Mouse (Mus musculus) ovary, postnatal 10 days (tissue): Measurements from ENCODE around the gene Bri3.

ENCODE experiments used
- DNase-seq: peaks from one replicate; pipeline ENCODE4 v3.0.0; 2022; ENCODE audit warnings: low spot score

The Bri3 gene

DNA sequence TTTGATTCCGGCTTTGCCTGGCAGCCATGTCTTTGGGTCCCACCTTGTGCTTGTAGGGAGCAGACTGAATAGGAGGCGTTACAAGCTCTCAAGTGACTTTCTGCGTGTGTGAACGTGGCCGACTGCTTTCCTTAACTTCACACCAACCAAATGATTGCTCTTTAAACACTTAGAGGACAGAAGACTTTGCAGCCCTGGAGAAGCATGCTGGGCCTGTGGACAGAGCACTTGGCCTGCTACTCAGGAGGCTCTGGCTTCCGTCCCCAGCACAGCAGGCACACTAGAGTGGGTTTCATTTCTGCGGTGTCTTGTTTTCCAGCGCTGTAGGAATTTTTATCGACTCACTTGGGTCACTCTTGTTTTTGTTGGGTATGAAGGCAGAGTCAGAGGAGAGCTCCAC, 18.8 kb downstream of the Bri3 start:
- DNase-seq: no peak

DNA sequence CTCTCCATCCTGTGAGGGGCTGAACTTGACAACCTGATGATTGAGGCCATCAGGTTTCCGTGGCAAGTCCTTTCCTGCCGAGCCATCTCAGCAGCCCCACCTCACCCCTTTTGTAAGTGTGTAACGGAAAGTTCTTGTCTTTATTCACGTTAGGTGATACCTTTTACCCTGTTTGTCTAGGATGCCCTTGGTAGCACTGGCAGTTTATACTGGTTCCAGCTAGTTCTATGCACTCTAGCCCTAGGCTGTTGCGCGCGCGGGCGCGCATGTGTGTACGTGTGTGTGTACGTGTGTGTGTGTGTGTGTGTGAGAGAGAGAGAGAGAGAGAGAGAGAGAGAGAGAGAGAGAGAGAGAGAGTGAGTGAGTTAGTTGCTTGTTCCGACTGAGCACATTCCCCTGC, 19.3 kb downstream of the Bri3 start:
- no peak for DNase-seq

DNA sequence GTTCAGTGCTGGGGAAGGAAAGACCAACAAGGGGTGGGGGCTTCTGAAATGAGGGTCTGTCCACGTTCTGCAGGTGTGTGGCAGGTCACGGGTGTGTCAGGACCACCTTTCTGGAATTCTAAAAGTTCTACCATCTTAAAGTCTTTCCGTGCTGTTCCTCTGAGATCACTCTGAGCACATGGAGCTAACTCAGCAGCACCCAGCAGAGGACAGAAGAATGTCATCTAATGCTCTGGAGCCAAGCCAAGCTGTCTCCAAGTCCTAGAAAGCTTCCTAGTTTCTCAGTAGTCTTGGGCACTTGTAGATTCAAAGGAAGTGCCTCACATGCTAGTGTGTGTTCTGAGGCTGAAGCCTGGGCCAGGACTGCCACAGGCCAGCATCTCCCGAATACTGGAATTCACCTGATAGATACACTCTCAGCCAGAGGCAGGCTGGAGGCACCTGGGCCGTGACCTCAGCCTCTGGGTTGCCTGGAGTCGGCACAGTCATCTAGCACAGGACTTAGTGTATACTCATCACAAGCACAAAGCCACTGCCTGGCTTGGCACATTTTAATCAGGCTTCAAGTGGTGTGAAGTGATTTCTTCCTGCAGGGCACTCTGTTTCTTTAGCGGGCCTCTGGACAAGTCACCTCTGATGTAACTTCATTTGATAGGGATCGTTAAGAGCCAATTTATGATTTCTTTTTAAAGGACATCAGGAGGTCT, 23.5 kb downstream of the Bri3 start:
- DNase-seq: no peak

DNA sequence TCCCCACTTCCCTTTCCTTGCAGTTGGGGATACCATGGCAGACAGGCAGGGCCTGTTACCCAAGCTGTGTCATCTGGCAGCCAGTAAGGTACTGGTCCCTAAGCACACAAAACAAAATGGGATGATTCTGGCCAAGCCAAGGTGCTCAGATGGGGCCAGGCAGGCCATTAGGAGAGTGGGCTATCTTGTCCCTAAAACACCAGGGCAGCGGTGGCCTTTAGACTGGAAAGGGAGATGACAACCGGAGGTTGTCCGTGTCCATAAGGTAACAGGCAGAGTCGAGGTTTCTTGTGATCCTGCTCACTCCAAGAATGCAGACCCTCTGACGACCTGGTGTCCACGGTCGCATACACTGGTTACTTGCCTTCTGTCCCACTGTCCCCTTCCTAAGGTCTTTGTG, 25.7 kb downstream of the Bri3 start:
- DNase-seq: no peak

DNA sequence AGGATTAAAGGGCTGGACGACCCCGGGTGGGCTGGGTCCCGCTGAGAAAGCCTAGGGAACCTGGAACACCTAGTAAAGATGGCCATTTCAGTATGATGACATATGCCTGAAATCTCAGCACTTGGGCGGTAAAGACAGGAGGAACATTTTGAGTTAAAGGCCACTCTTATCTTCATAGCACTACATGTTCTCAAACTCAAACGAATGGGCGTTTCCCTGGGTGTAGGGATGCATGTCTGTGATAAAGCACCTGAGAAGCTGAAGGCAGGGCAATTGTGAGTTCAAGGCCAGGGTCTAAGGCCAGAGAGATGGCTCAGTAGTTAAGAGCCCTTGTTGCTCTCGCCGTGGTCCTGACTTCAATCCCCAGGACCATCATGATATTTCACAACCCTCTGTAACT, 26.2 kb downstream of the Bri3 start:
- no peak for DNase-seq

DNA sequence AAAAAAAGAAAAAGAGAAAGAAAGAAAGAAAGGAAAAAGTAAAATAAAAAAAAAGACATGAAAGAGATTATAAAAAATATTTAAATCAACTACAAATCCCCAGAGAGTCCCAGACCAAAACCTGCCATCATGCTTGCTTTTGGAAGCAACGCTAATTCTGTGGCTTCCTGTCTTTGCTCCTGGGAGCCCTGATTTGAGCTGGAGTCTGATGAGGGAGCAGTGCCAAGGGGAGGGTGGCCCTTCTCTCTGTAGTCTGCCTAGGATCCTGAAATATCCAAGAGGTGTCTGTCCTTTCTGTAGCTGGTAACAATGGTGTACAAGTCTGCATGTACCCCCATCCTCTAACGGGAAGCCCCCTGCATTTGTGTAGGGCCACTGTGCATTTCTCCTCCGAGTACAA, 26.9 kb downstream of the Bri3 start:
- DNase-seq: no peak

DNA sequence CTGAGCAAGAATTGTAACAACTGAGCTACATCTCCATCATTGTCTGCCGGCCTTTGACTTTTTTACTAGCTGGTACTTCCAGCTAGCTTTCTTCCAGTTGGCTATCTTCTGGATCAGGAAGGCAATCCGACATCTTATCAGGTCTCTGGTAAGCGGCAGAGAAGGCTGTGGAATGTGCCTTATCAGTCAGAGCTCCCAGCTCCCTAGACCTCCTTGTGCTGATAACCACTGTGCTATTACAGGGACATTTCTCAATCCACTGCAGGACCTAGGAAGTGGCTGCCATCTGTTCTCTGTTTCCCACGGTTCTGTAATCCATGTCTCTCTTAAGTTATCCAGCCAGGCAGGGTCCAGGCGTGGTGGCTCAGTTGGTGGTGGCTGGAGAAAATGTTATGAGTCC, 27.5 kb downstream of the Bri3 start:
- no peak for DNase-seq

DNA sequence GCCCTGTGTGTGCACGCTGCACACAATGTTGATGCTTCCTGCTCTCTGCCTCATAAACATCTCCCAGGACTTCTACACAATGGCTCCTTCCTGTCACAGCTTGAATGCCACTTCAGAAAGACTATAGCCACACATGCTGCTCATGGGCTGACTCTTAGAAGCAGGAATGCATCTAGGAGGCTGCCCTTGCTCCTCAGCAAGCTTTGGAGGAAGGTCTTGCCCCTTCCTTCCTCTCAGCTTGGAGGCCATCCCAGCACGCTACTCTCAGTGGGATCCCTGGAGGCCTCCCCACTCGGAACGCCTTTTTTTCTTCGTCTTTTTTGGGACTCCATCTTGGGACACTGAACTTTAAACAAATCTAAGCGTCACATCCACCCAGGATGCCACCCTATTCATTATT, 30.7 kb downstream of the Bri3 start:
- no peak for DNase-seq

DNA sequence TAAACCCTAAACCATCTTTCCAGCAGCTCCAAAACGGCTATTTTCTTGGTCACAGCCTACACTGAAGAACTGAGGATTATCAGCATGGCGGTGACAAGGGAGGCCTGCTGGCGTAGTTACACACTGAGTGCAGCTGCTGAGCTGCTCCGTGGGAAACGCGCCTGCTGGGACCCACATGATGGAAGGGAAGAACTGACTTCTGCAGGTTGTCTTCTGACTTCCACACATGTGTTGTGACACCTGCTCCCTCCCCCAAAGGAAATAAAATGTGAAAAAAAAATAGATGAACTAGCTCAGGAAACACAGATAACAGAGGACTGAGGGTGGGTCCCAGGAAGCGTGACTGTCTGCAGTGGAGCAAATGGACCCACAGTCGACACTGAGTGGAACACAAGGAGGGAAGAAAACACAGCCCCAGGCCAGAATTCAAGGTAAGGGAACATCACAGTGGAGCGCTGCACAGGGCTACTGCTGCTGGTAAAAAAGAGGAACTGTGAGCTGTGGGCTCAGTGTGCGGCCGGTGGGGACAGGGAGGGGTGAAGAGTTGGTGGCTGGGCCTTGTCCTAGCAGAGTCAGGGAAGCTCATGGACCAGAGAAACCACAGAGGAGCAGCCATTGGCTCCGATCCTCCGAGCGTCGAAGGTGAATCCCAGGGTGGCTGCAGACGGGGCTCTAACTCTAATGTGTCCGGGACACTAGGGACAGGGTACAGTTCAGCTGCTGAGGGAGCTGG, 32.8 kb downstream of the Bri3 start:
- DNase-seq: no peak

DNA sequence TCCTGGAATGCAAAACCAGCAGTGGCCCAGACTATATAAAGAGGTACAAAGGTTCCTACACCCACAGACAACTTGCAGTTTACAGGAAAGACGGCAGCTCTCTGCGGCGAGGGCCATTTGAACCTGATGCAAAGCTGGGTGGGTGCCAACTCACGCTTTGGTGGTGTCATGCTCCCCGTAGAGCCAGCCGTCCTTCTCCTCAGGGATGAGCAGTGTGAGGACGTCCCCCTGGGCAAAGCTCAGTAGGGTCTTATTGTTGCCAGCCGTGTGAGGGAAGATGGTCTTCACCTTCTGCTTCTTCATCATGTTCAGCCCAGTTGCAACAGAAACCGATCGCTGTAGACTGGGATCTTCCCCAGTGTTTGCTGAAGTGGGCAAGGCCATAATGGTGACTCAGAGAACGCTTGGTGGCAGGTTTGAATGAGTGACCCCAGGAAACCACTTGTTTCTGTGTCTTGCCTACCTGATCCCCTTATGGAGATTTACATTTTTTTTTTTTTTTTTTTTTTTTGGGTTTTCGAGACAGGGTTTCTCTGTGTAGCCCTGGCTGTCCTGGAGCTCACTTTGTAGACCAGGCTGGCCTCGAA, 34.2 kb downstream of the Bri3 start:
- DNase-seq: no peak

DNA sequence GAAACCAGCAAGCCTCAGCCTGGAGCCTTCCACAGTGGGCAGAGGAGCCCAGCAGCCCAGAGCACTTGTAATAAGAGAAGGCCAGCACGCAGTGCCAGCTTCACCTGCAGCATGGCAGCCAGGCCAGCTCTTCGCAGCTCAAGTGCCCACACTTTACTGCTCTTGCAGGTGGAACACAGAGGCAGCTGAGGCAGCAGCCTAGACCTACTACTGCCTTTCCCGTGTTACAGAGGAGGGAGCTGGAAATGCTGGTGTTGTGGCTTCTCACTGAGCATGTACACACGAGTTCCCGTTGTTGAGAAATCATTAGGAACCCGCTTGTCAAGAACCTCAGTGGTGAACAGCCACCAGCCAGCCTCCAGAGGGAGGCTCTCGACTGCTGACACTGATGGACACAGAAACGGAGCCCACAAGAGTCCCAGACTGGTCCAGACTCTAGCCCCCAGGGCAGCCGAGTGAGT, 34.9 kb downstream of the Bri3 start:
- DNase-seq: no peak

DNA sequence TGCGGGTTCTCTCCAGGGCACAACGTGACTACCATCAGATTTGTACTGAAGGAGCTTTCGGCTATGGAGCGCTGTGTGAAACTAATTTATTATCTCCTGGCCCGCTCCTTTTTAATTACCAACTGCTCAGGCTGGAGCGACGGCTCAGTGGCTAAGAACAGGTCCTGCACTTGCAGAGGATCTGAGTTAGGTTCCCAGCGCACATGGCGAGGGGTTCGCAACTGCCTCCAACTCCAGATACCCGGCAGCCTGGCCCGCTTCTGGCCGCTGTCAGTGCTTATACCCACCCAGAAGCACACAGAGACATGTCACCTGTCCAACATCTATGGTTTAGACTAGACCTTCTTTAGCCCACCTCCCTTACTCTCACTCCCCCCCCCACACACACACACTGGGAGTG, 35.7 kb downstream of the Bri3 start:
- DNase-seq: no peak

DNA sequence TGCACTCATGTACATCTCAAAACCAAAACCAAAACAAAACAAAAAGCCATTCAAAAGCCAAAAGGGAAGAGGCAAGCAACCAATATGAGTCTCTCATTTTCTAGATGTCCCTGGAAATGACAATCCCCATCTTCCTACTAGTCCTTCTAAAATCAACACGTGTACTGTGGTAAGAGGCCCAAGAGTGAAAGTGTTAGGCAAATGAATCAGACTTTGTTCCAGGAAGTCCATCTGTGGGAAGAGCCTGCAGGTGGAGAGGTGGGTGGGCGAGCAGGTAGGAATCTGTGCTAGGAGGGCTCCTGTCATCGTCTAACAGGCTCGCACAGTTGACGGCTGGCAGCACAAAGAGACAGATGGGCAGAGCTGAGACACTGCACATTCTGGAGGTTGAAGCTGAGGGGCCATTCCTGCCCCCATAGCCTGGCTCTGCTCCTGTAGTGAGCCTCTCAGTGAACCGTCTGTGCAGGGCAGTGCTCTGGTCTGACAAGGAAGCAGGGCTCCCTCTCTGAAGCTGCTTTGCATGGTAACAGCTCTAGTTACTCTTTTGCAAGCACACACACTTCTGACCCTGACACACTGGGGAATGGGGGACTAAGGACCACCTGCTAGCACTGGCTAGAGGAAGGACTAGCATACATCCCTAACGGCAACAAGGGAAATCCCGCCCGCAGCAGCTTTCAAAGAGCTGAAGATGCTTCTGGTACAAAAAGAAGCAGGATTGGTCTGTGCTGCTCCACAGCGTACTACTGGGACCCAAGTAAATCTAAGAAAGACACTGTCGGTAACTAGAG, 38.4 kb downstream of the Bri3 start:
- DNase-seq: no peak

DNA sequence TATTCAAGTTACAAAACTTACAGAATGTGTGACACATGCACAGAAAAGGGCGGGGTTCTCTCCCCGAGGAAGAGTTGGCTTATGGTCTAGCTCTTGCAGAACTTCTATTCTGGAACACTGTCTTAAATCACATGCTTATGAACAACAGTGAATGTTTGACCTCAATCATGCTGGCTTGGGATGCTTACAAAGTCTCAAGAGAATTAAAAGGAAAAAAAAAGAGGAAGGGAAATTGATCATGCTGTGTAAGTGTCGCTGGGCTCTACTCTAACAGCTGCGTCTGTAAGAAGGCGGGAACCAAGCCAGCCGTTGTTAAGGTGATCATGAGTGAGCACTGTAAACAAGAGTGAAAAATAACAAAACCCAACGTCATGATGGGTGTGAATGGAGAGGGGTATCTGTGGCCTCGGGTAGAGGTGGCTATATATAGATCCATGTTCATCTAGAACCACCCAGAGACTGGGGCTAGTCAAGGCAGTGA, 39.4 kb downstream of the Bri3 start:
- DNase-seq: no peak

DNA sequence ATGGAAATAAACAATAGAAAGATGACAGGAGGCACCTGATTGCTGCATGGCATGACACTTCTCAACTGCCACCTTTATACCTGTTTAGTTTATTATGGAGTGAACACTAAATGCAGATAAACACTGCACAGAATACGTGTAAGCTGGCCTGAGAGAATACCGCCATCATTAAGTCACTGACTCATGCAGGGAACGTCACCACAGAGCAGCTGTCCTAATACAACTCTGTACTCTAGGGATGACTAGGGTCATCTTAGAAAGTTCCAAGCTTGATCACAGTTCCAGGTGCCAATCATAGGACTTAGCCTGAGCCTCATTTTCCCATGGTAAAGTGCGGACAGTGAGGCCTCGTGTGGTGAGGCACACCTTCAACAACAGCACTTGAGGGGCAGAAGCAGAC, 40.4 kb downstream of the Bri3 start:
- no peak for DNase-seq

DNA sequence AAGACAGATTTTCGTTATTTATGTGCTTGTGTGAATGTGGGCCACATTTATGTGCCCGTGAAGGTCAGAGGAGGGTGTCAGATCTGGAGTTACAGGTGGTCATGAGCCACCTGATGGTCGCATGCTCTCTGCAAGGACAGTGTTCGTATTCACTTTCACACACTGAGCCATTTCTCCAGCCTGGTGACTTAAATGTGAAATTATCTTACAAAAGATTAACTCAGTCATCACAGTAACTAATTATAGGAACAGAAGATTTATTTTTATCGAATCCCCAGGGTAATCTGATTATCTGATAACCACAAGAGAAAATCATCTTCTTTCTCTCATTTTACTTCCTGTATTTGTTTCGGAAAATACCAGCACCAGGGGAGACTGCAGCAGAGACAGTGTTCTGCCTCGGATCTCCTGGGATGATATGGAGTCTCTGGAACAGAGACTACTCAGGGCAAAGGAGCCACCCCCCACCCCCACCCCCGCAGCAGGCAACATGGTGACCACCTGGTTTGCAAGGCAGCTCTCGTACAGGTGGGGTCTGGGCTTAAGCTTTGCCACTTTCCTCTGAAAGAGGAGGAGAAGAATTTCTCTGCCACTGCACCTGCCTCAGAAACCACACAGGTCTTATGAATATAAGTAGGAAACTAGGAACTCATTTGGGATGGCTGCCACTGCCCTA, 42.5 kb downstream of the Bri3 start:
- DNase-seq: no peak

DNA sequence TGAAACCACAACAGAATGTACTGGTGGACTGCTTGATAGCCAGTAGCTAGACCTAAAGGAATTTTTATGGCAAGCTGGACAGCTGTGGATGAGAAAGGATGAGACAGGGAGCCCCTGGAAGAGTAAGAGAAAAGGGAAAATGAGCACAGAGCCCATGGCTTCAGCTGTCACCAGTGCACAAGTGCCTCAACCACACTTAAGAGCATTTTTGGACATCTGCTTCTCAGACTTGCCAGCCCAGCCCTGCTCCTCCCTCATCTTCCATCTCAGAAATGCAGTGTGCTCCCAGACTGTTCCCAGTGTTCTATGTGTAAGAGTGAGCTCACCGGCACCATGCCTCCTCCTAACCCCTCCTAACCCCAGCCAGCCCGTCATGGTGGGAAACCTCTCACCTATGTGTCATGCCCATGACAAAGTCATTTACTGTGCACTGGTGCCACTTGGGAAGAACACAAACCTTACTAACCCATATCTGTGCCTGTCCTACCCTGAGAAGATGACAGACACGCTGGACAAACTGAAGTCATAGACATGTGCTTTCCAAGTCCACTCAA, 43.1 kb downstream of the Bri3 start:
- DNase-seq: no peak

DNA sequence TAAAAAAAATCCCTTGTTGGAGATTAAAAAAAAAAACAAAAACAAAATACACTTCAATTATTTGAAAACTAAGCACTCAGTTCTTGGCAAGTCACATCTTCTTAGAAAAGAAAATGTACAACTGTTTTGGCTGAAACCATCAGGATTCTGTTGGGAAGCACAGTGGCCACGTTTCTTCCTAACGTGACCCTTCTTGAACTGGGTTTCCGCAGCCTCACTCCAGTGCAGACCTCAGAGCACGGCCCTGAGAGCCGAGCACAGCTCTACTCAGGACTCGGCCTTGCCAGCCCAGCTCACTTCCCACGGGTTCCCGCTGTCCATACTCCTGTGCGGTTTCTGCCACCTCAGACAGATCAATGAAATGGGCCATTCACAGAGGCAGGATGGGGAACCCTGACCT, 44.2 kb downstream of the Bri3 start:
- DNase-seq: no peak

DNA sequence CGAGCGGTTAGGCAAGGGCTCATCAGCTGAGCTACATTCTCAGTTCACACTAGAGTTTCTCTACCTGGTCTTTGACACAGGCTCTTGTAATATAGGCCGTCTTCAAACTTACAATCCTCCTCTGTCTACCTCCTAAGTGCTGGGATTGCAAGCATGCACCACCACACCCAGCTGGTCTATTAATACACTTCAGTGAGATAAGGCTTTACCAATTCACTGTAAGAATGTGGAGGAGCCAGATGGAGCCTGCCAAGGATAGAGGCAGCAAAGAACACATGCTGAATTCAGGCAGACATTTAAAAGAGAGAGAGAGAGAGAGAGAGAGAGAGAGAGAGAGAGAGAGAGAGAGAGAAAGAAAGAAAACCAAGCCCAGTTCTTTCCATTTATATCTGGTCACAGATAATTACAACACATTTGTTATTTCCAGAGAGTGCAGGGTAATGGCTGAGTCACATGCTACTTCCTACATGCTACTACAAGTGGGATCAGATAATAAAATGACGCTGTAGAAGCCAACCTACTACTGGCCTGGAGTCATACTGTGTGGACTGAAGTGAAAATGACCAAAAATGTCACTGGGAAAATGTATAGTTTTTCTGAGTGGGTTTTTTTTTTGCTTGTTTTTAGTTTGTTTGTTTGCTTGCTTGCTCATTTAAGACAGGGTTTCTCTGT, 45.7 kb downstream of the Bri3 start:
- no peak for DNase-seq

DNA sequence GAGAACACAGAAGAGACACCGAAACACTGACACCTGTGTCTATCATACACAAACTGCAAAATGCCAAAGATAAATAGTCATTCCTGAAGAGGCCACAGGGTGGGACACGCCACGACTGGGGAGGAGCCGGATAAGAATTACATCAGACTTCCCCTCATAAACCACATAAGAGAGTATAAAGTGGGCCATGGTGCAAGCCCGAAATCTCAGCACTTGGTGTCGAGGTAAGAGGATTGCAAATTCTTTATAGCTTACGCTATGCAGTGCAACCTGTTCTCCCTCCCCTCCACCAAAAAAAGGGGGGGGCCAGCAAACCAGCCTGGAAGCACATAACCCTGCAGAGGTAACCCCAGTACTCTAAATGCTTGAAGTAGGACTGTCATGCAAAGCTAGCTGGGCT, 50.7 kb downstream of the Bri3 start:
- no peak for DNase-seq

DNA sequence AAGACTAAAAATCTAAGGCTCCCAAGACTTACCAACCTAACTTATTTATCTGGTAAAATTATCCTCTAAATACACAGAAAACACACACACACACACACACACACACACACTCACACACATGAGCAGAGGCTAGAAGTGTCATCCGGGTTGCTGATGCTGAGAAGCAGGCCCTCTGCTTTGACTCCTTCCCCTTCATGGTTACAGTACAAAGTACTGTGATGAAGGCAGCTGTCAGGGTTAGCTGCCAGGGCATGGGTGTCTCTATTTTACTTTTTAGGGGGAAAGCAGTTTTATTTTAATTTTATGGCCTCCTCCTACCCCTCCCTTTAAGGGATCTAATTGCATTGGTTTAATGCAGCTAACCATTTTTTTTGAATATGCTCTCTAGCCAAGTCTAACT, 51.1 kb downstream of the Bri3 start:
- no peak for DNase-seq
